Mouse (Mus musculus) spleen, adult 2 months (tissue): ENCODE measurements around the gene Irgm1.

Experiments used
- CTCF ChIP-seq: fragments of 200-500 bp; IDR thresholded peaks from 2 replicates; pipeline ENCODE4 v1.5.1; 2011; ENCODE audit warnings: mild to moderate bottlenecking, inconsistent platforms; ENCODE audit not compliant: insufficient read depth, insufficient read length, insufficient replicate concordance; ENCODE audit errors: extremely low read depth
- POLR2A ChIP-seq: fragments of 200-500 bp; IDR thresholded peaks from 2 replicates; pipeline ENCODE4 v1.6.1; 2011; ENCODE audit warnings: low read depth, low read length, inconsistent platforms

- TF ChIP-seq CTCF (no peak), POLR2A (no peak)
Measured at GRCm38 (mm10) chr11:48827926-48828325, 43.6 kb downstream of the Irgm1 start.
